Mouse (Mus musculus) duodenum, adult 2 months (tissue): ENCODE results near the gene Alkbh5. TPM values are rescaled to one million over a fixed set of nuclear protein-coding genes. Genes with fewer than 3 reads are reported as not detected.

Experiments
- polyA plus RNA-seq: library from polyadenylated mRNA; depleted of rRNA; stranded (reverse); fragments of >200 nt; gene quantifications from 2 replicates; pipeline ENCODE4 v1.2.3, GENCODE M21; 2012; ENCODE audit warnings: low replicate concordance; rRNA removed

Gene Alkbh5
- polyA plus RNA-seq = 14.9 and 15.8 TPM in 2 replicates

DNA sequence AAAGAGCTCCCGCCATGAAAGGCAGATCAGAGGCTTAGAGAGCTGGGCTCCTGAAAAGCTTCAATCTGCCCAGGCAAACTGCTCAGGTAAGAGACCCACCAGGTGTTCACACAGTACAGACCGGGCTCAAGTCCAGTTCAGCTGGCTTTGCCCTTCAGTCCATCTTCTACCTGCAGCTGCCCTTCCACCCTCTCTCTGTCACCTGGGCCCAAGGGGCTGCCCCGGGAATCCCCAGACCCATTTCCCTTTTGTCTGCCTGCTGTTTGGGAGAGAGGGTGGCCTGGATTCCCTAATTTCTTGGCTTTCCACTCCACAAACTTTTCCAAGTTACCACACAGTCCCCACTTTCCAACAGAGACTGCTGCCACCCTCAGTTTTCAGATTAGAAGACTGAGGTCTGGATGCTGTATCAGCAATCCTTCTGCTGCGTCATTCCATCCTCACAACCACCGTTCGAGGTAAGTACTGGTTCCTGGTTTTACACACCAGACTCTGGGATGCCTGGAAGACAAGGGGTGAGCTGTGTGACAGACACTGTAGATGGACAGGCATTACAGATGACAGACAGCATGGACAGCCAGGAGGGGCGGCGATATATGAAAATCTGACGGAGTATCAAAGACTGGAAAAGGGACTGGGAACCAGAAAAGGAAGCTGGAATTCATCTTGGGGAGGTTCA lies at the start of gene Alkbh5:
TSS of gene Alkbh5 (plus strand) at position 202 of the 679 bp plus-strand sequence.

Other genes starting within 250 kb of the Alkbh5 start
- 76.2 and 125 TPM in 2 replicates for gene Tom1l2, start 183.5 kb upstream of the Alkbh5 start, polyA plus RNA-seq
- 0.51 and 0.81 TPM in 2 replicates for gene Drc3, start 183.1 kb upstream of the Alkbh5 start, polyA plus RNA-seq
- 12.4 and 12.7 TPM in 2 replicates for gene Gid4, start 119.2 kb upstream of the Alkbh5 start, polyA plus RNA-seq
- gene Atpaf2, start 117.9 kb upstream of the Alkbh5 start, polyA plus RNA-seq = 24.9 and 26.5 TPM in 2 replicates
- 31.1 and 32.6 TPM in 2 replicates for gene Drg2, start 81.8 kb upstream of the Alkbh5 start, polyA plus RNA-seq
- 0.08 and 0.09 TPM in 2 replicates for gene Myo15, start 67.0 kb upstream of the Alkbh5 start, polyA plus RNA-seq
- 23.2 and 28.1 TPM in 2 replicates for gene Llgl1, start 163.3 kb downstream of the Alkbh5 start, polyA plus RNA-seq
- 260 and 283 TPM in 2 replicates for gene Flii, start 190.9 kb downstream of the Alkbh5 start, polyA plus RNA-seq
- 10.3 and 12.4 TPM in 2 replicates for gene Mief2, start 192.0 kb downstream of the Alkbh5 start, polyA plus RNA-seq
- gene Top3a, start 241.0 kb downstream of the Alkbh5 start, polyA plus RNA-seq = 3.9 and 4.6 TPM in 2 replicates
- gene Smcr8, start 241.1 kb downstream of the Alkbh5 start, polyA plus RNA-seq = 2.0 and 3.6 TPM in 2 replicates